Mouse (Mus musculus) embryonic facial prominence, embryonic 13.5 days (tissue): Measurements from ENCODE around the gene Timm8b. TPM values are rescaled to one million over a fixed set of nuclear protein-coding genes. Genes with fewer than 3 reads are reported as not detected.
A peak's percentile ranks its signal among the peaks of the same experiment; 100 is the strongest.
"Not testable (repeated sequence)": the region's sequence is repeated elsewhere in the genome, so short reads cannot be mapped to it uniquely, and the experiment has no call there.

Experiments
- ATAC-seq: fragments of 200-750 bp; cut with Nextera tagmentation; 2 replicates; pipeline ENCODE4 v1.8.0; 2017; ENCODE audit warnings: low read depth; ENCODE audit not compliant: insufficient number of reproducible peaks, insufficient read depth, low FRiP score, low TSS enrichment
- H3K27ac ChIP-seq: fragments of 300-500 bp; sonication (generic); 2 replicates; pipeline ENCODE4 v1.5.1; 2015; ENCODE audit warnings: moderate library complexity, mild to moderate bottlenecking, inconsistent platforms
- H3K27me3 ChIP-seq: fragments of 300-500 bp; sonication (generic); 2 replicates; pipeline ENCODE4 v1.6.1; 2015; ENCODE audit warnings: mild to moderate bottlenecking, inconsistent platforms
- H3K36me3 ChIP-seq: fragments of 300-500 bp; sonication (generic); 2 replicates; pipeline ENCODE4 v1.6.1; 2015; ENCODE audit warnings: mild to moderate bottlenecking, inconsistent platforms
- H3K4me1 ChIP-seq: fragments of 300-500 bp; sonication (generic); 2 replicates; pipeline ENCODE4 v1.6.1; 2015; ENCODE audit warnings: inconsistent platforms
- H3K4me2 ChIP-seq: fragments of 300-500 bp; sonication (generic); 2 replicates; pipeline ENCODE4 v1.6.1; 2015; ENCODE audit warnings: moderate library complexity, mild to moderate bottlenecking, inconsistent platforms
- H3K4me3 ChIP-seq: fragments of 300-500 bp; sonication (generic); 2 replicates; pipeline ENCODE4 v1.5.1; 2015; ENCODE audit warnings: mild to moderate bottlenecking, inconsistent platforms
- H3K9ac ChIP-seq: fragments of 300-500 bp; sonication (generic); 2 replicates; pipeline ENCODE4 v1.6.1; 2015; ENCODE audit warnings: mild to moderate bottlenecking, inconsistent platforms
- H3K9me3 ChIP-seq: fragments of 300-500 bp; sonication (generic); 2 replicates; pipeline ENCODE4 v1.6.1; 2016; ENCODE audit warnings: inconsistent platforms
- WGBS: fragments of 180-500 bp; shearing (Covaris S2); methylation state at CpG from one replicate; pipeline ENCODE4 v1.1.7; 2015; ENCODE audit warnings: mixed read lengths; 5-methylcytosine and 5-hydroxymethylcytosine counted together
- polyA plus RNA-seq: library from polyadenylated mRNA; unstranded; fragments of >200 nt; fragmentation: Nextera tagmentation; extraction: Ambion mirVana; gene quantifications from 2 replicates; pipeline ENCODE4 v1.2.1, GENCODE M21; 2015

The Timm8b gene
- polyA plus RNA-seq, 1 experiment from 2014 or later: 286 TPM

DNA sequence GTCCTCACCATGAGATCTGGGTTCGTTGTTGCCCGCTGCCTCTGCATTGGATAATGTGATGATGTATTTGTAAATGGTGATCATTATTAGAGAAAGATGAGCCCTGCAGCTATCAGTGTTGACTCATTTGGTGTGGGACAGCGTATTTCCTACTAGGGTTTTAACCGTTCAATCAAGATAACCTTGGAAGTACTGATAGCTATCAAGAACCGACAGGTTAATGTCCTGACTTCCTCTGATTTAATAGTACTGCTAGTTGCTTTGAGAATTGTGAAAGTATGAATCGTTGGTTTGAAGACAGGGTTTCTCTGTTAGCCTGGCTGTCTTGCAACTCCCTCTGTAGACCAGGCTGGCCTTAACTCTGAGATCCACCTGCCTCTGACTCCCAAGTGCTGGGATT is 628 bp downstream of the Timm8b start:
- Histone ChIP-seq H3K4me1 (peaks cover 18% of the 10 kb centered on the region), H3K36me3 (peaks cover 44% of the 10 kb centered on the region)
- no peak; the same call in 1 of the 2 replicates for ATAC-seq

DNA sequence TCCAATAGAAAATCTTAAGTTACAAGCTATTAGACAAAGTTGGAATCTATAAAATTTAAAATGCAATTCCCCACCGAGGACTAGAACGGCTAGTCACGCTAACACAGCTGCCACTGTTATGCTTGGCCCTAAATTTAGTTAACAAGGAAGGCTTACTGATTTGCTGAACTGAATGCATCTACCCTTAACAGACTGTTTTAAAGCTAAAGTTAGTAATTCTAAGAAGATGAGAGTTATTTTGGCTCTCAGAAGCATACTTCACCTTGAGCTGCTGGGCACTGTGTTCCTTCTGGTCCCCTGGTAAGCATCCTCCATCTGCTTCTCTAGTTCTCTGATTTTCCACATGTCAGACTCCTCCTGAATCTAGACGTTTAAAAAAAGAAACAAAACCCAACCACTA is 8.4 kb downstream of the Timm8b start:
- peaks cover 10% of the 10 kb centered on the region for H3K4me1 ChIP-seq
- no peak overlapping the region for H3K4me3 ChIP-seq
- H3K27ac ChIP-seq: no peak overlapping the region
- no peak overlapping the region for H3K4me2 ChIP-seq
- no peak for ATAC-seq
- 85% methylated on average over 4 of the region's 4 CpGs for WGBS
- H3K9me3 ChIP-seq: no peaks in the 10 kb centered on the region
- peaks cover 75% of the 10 kb centered on the region for H3K36me3 ChIP-seq
- no peaks in the 10 kb centered on the region for H3K27me3 ChIP-seq
- H3K9ac ChIP-seq: no peak overlapping the region

More for the DNA sequence above, 628 bp downstream of the Timm8b start:
- peak overlapping the region; percentile 91 for H3K4me2 ChIP-seq
- no peaks in the 10 kb centered on the region for H3K27me3 ChIP-seq
- peak overlapping the region; percentile 80 for H3K4me3 ChIP-seq
- WGBS: 3% methylated on average over 6 of the region's 6 CpGs
- H3K9ac ChIP-seq: peak overlapping the region; percentile 84
- H3K27ac ChIP-seq: peak overlapping the region; percentile 82
- no peaks in the 10 kb centered on the region for H3K9me3 ChIP-seq

DNA sequence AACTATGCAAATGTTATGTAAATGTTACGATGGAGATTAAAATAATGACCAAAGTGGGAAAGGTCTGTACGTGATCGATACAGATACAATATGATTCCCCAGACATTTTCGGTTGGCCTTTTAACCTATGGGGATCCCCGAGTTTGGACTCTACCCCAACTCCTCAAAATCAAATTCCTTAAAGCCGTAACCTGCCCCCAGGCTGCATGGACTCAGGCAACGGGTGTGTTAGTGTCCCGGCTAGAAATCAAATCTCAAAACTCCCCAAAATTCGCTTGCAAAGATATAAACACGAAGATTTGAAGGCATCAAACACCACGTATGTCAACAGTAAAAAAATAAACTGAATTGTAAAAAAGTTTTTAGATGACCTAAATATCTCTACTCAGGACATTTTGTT is 12.5 kb downstream of the Timm8b start:
- Histone ChIP-seq H3K4me3 (peak overlapping the region; percentile 100), H3K9ac (peak overlapping the region; percentile 97), H3K27me3 (no peaks in the 10 kb centered on the region), H3K4me1 (peaks cover 15% of the 10 kb centered on the region), H3K9me3 (no peaks in the 10 kb centered on the region), H3K36me3 (peaks cover 38% of the 10 kb centered on the region), H3K4me2 (peak overlapping the region; percentile 77), H3K27ac (peak overlapping the region; percentile 96; the same call in 1 of the 2 replicates)
- no peak for ATAC-seq
- 31% methylated on average over 11 of the region's 11 CpGs for WGBS

- peak; percentile 93 for ATAC-seq
Observed at GRCm38 (mm10) chr9:50616766-50617603, 13.3 kb downstream of the Timm8b start, which contains the start of the genes Pih1d2 and Nkapd1. Gene Pih1d2 (plus strand): TSS chr9:50617321. Gene Nkapd1 (minus strand): TSS chr9:50617464.

DNA sequence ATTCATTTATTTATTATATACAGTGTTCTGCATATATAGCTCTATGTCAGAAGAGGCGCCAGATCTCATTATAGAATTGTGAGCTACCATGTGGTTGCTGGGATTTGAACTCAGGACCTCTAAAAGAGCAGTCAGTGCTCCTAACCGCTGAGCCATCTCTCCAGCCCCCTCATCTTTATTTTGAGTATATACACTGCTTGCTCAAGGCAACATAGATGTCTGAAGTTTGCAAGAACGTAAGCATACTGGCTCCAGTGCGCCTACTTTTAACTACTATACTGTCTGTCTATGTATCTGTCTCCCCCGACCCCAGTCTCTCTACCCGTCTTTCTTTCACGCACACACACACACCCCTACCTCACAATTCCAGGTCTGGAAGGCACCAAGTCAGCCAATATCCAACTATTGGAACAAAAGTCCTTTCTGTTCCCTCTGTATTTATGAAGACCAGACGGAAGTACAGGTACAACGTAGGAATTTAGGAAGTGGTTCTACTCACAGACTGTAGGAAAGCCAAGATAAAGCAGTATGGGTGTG is 14.2 kb downstream of the Timm8b start:
- Histone ChIP-seq H3K9ac (no peak overlapping the region), H3K27ac (no peak overlapping the region), H3K4me2 (peak overlapping the region; percentile 77), H3K27me3 (no peaks in the 10 kb centered on the region), H3K36me3 (peaks cover 22% of the 10 kb centered on the region), H3K4me1 (peaks cover 15% of the 10 kb centered on the region), H3K9me3 (no peaks in the 10 kb centered on the region), H3K4me3 (peak overlapping the region; percentile 100)
- ATAC-seq: no peak
- WGBS: 60% methylated on average over 9 of the region's 9 CpGs

More at GRCm38 (mm10) chr9:50616766-50617603, 13.3 kb downstream of the Timm8b start, which contains the start of the genes Pih1d2 and Nkapd1:
- under 1% methylated on average over 77 of the region's 81 CpGs for WGBS
- peak within 1 kb of the TSS; percentile 96 for H3K27ac ChIP-seq
- peaks cover 31% of the 10 kb centered on the region for H3K36me3 ChIP-seq
- H3K4me3 ChIP-seq: peak within 1 kb of the TSS; percentile 100
- H3K27me3 ChIP-seq: no peaks in the 10 kb centered on the region
- no peaks in the 10 kb centered on the region for H3K9me3 ChIP-seq
- peak within 1 kb of the TSS; percentile 97 for H3K9ac ChIP-seq
- peak within 1 kb of the TSS; percentile 77 for H3K4me2 ChIP-seq
- H3K4me1 ChIP-seq: peaks cover 15% of the 10 kb centered on the region

GRCm38 (mm10) chr9:50630903-50631302 is 27.2 kb downstream of the Timm8b start:
- H3K27ac ChIP-seq, H3K4me3 ChIP-seq, H3K4me2 ChIP-seq, H3K9me3 ChIP-seq, ATAC-seq, H3K9ac ChIP-seq, H3K4me1 ChIP-seq, H3K27me3 ChIP-seq: not testable (repeated sequence)
- WGBS: 94% methylated on average over 6 of the region's 8 CpGs
- H3K36me3 ChIP-seq: peaks cover 33% of the 10 kb centered on the region

- H3K36me3 ChIP-seq: peaks cover 42% of the 10 kb centered on the region
- H3K9me3 ChIP-seq: no peaks in the 10 kb centered on the region
- H3K4me2 ChIP-seq: no peak overlapping the region
- 87% methylated on average over 6 of the region's 6 CpGs for WGBS
- H3K4me3 ChIP-seq: no peak overlapping the region
- no peaks in the 10 kb centered on the region for H3K4me1 ChIP-seq
- H3K27me3 ChIP-seq: no peaks in the 10 kb centered on the region
- no peak for ATAC-seq
- no peak overlapping the region for H3K27ac ChIP-seq
- no peak overlapping the region for H3K9ac ChIP-seq
Observed at GRCm38 (mm10) chr9:50632016-50632688, 28.4 kb downstream of the Timm8b start.

DNA sequence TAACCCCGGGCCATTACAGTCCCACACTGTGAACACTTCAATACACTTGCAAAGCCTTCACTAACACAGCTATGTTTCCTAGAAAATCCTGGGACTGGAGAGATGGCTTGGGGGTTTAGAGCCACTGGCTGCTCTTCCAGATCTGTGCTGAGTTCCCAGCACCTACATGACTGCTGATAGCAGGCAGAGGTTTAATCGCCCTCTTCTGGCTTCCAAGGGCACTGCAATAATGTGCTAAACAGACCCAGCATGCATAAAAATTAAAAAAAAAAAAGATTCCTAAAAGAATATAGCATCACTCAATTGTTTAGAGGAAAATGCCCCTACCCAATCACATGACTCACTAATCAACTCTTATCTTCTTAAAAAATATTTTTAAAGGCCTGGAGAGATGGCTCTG is 29.3 kb downstream of the Timm8b start:
- Histone ChIP-seq H3K9me3 (no peaks in the 10 kb centered on the region), H3K4me2 (no peak overlapping the region), H3K9ac (no peak overlapping the region), H3K36me3 (peaks cover 50% of the 10 kb centered on the region), H3K27me3 (no peaks in the 10 kb centered on the region), H3K27ac (no peak overlapping the region), H3K4me1 (no peaks in the 10 kb centered on the region), H3K4me3 (no peak overlapping the region)
- 53% methylated on average over 2 of the region's 2 CpGs for WGBS
- ATAC-seq: no peak

DNA sequence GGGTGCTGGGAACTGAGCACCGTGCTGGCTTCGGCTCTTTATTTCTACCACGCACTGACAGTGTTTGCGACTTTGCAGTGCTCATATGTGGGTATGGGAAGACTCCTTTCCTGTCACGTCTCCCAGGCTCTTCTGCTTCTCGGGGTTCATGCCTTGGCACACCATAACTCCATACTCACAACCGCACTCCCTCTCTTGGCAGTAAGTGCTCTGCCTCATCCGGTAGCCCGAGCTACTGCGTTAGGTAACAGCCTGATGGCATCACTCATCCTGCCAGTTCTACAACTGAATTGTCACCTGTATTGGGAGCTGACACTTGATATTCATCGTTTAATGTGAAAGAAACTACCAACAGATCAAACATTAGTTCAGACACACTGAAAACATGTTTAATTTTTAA is 30.6 kb downstream of the Timm8b start:
- H3K4me1 ChIP-seq: no peaks in the 10 kb centered on the region
- no peak for ATAC-seq
- no peak overlapping the region for H3K4me3 ChIP-seq
- no peaks in the 10 kb centered on the region for H3K27me3 ChIP-seq
- H3K9ac ChIP-seq: no peak overlapping the region
- 92% methylated on average over 11 of the region's 11 CpGs for WGBS
- H3K36me3 ChIP-seq: peaks cover 60% of the 10 kb centered on the region
- no peak overlapping the region for H3K4me2 ChIP-seq
- H3K27ac ChIP-seq: no peak overlapping the region
- no peaks in the 10 kb centered on the region for H3K9me3 ChIP-seq

GRCm38 (mm10) chr9:50646826-50647370 is 43.2 kb downstream of the Timm8b start:
- no peak overlapping the region for H3K9ac ChIP-seq
- no peak overlapping the region for H3K4me2 ChIP-seq
- H3K9me3 ChIP-seq: no peaks in the 10 kb centered on the region
- H3K4me1 ChIP-seq: no peaks in the 10 kb centered on the region
- no peak overlapping the region for H3K4me3 ChIP-seq
- H3K36me3 ChIP-seq: peaks cover 93% of the 10 kb centered on the region
- no peaks in the 10 kb centered on the region for H3K27me3 ChIP-seq
- ATAC-seq: no peak
- WGBS: 64% methylated on average over 10 of the region's 10 CpGs
- no peak overlapping the region for H3K27ac ChIP-seq

DNA sequence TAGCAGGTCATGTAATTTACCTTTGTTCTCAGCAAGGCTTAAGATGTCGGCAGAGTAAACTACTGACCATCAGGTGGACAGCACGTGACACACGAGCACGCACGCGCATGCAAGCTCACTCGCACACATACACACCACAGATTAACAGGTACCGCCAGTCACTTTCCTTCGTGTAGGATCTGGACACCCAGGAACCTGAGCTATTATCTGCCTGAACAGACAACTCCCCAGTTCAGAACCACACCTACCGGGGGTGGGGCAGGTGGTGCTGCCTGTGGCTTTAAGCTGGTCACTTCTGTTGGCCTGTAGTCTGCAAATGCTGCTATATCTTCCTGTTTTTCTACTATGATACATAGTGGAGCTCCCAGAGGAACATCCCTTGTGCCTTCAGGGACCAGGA is 46.8 kb downstream of the Timm8b start:
- H3K27ac ChIP-seq: no peak overlapping the region
- WGBS: 95% methylated on average over 10 of the region's 10 CpGs
- no peak overlapping the region for H3K9ac ChIP-seq
- H3K27me3 ChIP-seq: no peaks in the 10 kb centered on the region
- H3K4me2 ChIP-seq: no peak overlapping the region
- no peak overlapping the region for H3K4me3 ChIP-seq
- peaks cover 94% of the 10 kb centered on the region for H3K36me3 ChIP-seq
- no peaks in the 10 kb centered on the region for H3K9me3 ChIP-seq
- no peaks in the 10 kb centered on the region for H3K4me1 ChIP-seq
- no peak for ATAC-seq
